Mouse (Mus musculus) midbrain, embryonic 10.5 days (tissue): Measurements from ENCODE around the gene Ap1s1. TPM values are rescaled to one million over a fixed set of nuclear protein-coding genes. Genes with fewer than 3 reads are reported as not detected.
A peak's percentile ranks its signal among the peaks of the same experiment; 100 is the strongest.

Source experiments
- DNase-seq: peaks from one replicate; pipeline ENCODE4 v3.0.0-alpha.2; 2017; ENCODE audit warnings: low spot score
- H3K27ac ChIP-seq: fragments of 300-500 bp; sonication (generic); replicated peaks from 2 replicates; pipeline ENCODE4 v1.5.1; 2016; ENCODE audit warnings: mild to moderate bottlenecking
- H3K27me3 ChIP-seq: fragments of 300-500 bp; sonication (generic); 2 replicates; pipeline ENCODE4 v1.6.1; 2016; ENCODE audit warnings: low read depth, mild to moderate bottlenecking; ENCODE audit not compliant: poor library complexity, severe bottlenecking
- H3K36me3 ChIP-seq: fragments of 300-500 bp; sonication (generic); 2 replicates; pipeline ENCODE4 v1.6.1; 2016; ENCODE audit warnings: mild to moderate bottlenecking, moderate library complexity
- H3K4me1 ChIP-seq: fragments of 300-500 bp; sonication (generic); 2 replicates; pipeline ENCODE4 v1.6.1; 2016
- H3K4me3 ChIP-seq: fragments of 300-500 bp; sonication (generic); 2 replicates; pipeline ENCODE4 v1.5.1; 2016; ENCODE audit warnings: mild to moderate bottlenecking, moderate library complexity
- H3K9me3 ChIP-seq: fragments of 300-500 bp; sonication (generic); replicated peaks from 2 replicates; pipeline ENCODE4 v1.6.1; 2016; ENCODE audit warnings: mild to moderate bottlenecking
- WGBS: fragments of 180-500 bp; shearing (Covaris S2); methylation state at CpG from one replicate; pipeline ENCODE4 v1.1.7; 2016; 5-methylcytosine and 5-hydroxymethylcytosine counted together
- polyA plus RNA-seq: library from polyadenylated mRNA; unstranded; fragments of >200 nt; fragmentation: Nextera tagmentation; extraction: Ambion mirVana; gene quantifications from 2 replicates; pipeline ENCODE4 v1.2.1, GENCODE M21; 2016

The Ap1s1 gene
- polyA plus RNA-seq, 1 experiment from 2014 or later, result 209 TPM

- H3K9me3 ChIP-seq, result no peaks in the 10 kb centered on the region
- H3K4me3 ChIP-seq, result peak overlapping the region; percentile 62
- DNase-seq, result peak; percentile 97
- under 1% methylated on average over 52 of the region's 52 CpGs for WGBS
- H3K27me3 ChIP-seq, result peaks cover 100% of the 10 kb centered on the region
- H3K36me3 ChIP-seq, result 0 out of 2 replicates have a peak, but pooled peaks cover under 1% of the 10 kb centered on the region
- 0 out of 2 replicates have a peak overlapping the region, but pooled peaks have one; percentile 17 for H3K27ac ChIP-seq
- peaks cover 53% of the 10 kb centered on the region for H3K4me1 ChIP-seq
Observed at GRCm38 (mm10) chr5:137029643-137030415, 16.1 kb downstream of the Ap1s1 start.

GRCm38 (mm10) chr5:137029273-137029585 is 16.7 kb downstream of the Ap1s1 start:
- Histone ChIP-seq H3K9me3 (no peaks in the 10 kb centered on the region), H3K4me1 (peaks cover 55% of the 10 kb centered on the region), H3K27me3 (peaks cover 100% of the 10 kb centered on the region), H3K27ac (no peak overlapping the region), H3K36me3 (no peaks in the 10 kb centered on the region), H3K4me3 (peak overlapping the region; percentile 62)
- under 1% methylated on average over 8 of the region's 8 CpGs for WGBS
- no peak for DNase-seq

GRCm38 (mm10) chr5:137028561-137029272 is 17.2 kb downstream of the Ap1s1 start:
- DNase-seq, result no peak

GRCm38 (mm10) chr5:137026092-137026491 is 19.8 kb downstream of the Ap1s1 start, which contains the start of gene Vgf:
Gene Vgf, plus strand, starts transcription at chr5:137026392.
- peaks cover 33% of the 10 kb centered on the region for H3K4me1 ChIP-seq
- no peak for DNase-seq
- no peak within 1 kb of the TSS for H3K27ac ChIP-seq
- peaks cover 74% of the 10 kb centered on the region for H3K27me3 ChIP-seq
- 33% methylated on average over 4 of the region's 4 CpGs for WGBS
- no peaks in the 10 kb centered on the region for H3K36me3 ChIP-seq
- H3K9me3 ChIP-seq, result no peaks in the 10 kb centered on the region
- peak within 1 kb of the TSS; percentile 26; the same call in 1 of the 2 replicates for H3K4me3 ChIP-seq

More at GRCm38 (mm10) chr5:137028561-137029272, 17.2 kb downstream of the Ap1s1 start:
- 7% methylated on average over 29 of the region's 29 CpGs for WGBS
- no peaks in the 10 kb centered on the region for H3K9me3 ChIP-seq
- H3K4me1 ChIP-seq, result peaks cover 55% of the 10 kb centered on the region
- no peaks in the 10 kb centered on the region for H3K36me3 ChIP-seq
- peaks cover 100% of the 10 kb centered on the region for H3K27me3 ChIP-seq
- H3K4me3 ChIP-seq, result peak overlapping the region; percentile 62
- no peak overlapping the region for H3K27ac ChIP-seq

- Histone ChIP-seq H3K36me3 (no peaks in the 10 kb centered on the region), H3K4me3 (peak overlapping the region; percentile 26; the same call in 1 of the 2 replicates), H3K27ac (no peak overlapping the region), H3K4me1 (peaks cover 23% of the 10 kb centered on the region), H3K9me3 (no peaks in the 10 kb centered on the region), H3K27me3 (peaks cover 64% of the 10 kb centered on the region)
- 0% methylated on average over 23 of the region's 23 CpGs for whole genome bisulfite sequencing
- peak; percentile 82 for DNase-seq
Observed at GRCm38 (mm10) chr5:137025132-137025531, 20.8 kb downstream of the Ap1s1 start.

GRCm38 (mm10) chr5:137024318-137024717 is 21.6 kb downstream of the Ap1s1 start:
- WGBS, result 50% methylated on average over 3 of the region's 3 CpGs
- DNase-seq, result no peak
- no peak overlapping the region for H3K4me3 ChIP-seq
- no peaks in the 10 kb centered on the region for H3K36me3 ChIP-seq
- peaks cover 56% of the 10 kb centered on the region for H3K27me3 ChIP-seq
- no peak overlapping the region for H3K27ac ChIP-seq
- H3K9me3 ChIP-seq, result no peaks in the 10 kb centered on the region
- peaks cover 18% of the 10 kb centered on the region for H3K4me1 ChIP-seq

GRCm38 (mm10) chr5:137015913-137016312 is 30.0 kb downstream of the Ap1s1 start:
- no peaks in the 10 kb centered on the region for H3K9me3 ChIP-seq
- 94% methylated on average over 3 of the region's 3 CpGs for WGBS
- H3K4me1 ChIP-seq, result no peaks in the 10 kb centered on the region

GRCm38 (mm10) chr5:137012401-137012950 is 33.5 kb downstream of the Ap1s1 start:
- H3K27me3 ChIP-seq, result no peaks in the 10 kb centered on the region
- no peaks in the 10 kb centered on the region for H3K36me3 ChIP-seq
- no peak overlapping the region for H3K27ac ChIP-seq
- H3K9me3 ChIP-seq, result no peaks in the 10 kb centered on the region
- 84% methylated on average over 15 of the region's 15 CpGs for WGBS
- DNase-seq, result no peak
- H3K4me1 ChIP-seq, result no peaks in the 10 kb centered on the region
- H3K4me3 ChIP-seq, result no peak overlapping the region

More at GRCm38 (mm10) chr5:137015913-137016312, 30.0 kb downstream of the Ap1s1 start:
- Histone ChIP-seq H3K27me3 (no peaks in the 10 kb centered on the region), H3K27ac (no peak overlapping the region), H3K36me3 (no peaks in the 10 kb centered on the region), H3K4me3 (no peak overlapping the region)
- no peak for DNase-seq

- no peaks in the 10 kb centered on the region for H3K27me3 ChIP-seq
- WGBS, result 35% methylated on average over 3 of the region's 3 CpGs
- H3K4me3 ChIP-seq, result no peak overlapping the region
- no peaks in the 10 kb centered on the region for H3K36me3 ChIP-seq
- DNase-seq, result peak; percentile 56
- H3K4me1 ChIP-seq, result no peaks in the 10 kb centered on the region
- H3K27ac ChIP-seq, result no peak overlapping the region
- H3K9me3 ChIP-seq, result no peaks in the 10 kb centered on the region
Observed at GRCm38 (mm10) chr5:137009988-137010387, 35.9 kb downstream of the Ap1s1 start.

GRCm38 (mm10) chr5:137007276-137007675 is 38.7 kb downstream of the Ap1s1 start:
- H3K4me3 ChIP-seq, result no peak overlapping the region
- no peaks in the 10 kb centered on the region for H3K27me3 ChIP-seq
- WGBS, result 60% methylated on average over 8 of the region's 8 CpGs
- DNase-seq, result no peak
- H3K36me3 ChIP-seq, result no peaks in the 10 kb centered on the region
- H3K4me1 ChIP-seq, result no peaks in the 10 kb centered on the region
- no peaks in the 10 kb centered on the region for H3K9me3 ChIP-seq
- no peak overlapping the region for H3K27ac ChIP-seq

- DNase-seq, result no peak
Observed at GRCm38 (mm10) chr5:137000612-137001011, 45.3 kb downstream of the Ap1s1 start.

GRCm38 (mm10) chr5:136999449-136999848 is 46.5 kb downstream of the Ap1s1 start:
- H3K4me1 ChIP-seq, result peaks cover 7% of the 10 kb centered on the region; the same call in 1 of the 2 replicates
- peaks cover 23% of the 10 kb centered on the region for H3K36me3 ChIP-seq
- 76% methylated on average over 5 of the region's 5 CpGs for WGBS

More at GRCm38 (mm10) chr5:137000612-137001011, 45.3 kb downstream of the Ap1s1 start:
- Histone ChIP-seq H3K27me3 (no peaks in the 10 kb centered on the region), H3K27ac (peak overlapping the region; percentile 64; the same call in 1 of the 2 replicates), H3K36me3 (peaks cover 11% of the 10 kb centered on the region), H3K4me3 (no peak overlapping the region), H3K9me3 (no peaks in the 10 kb centered on the region), H3K4me1 (peaks cover 7% of the 10 kb centered on the region; the same call in 1 of the 2 replicates)
- 82% methylated on average over 2 of the region's 2 CpGs for WGBS

More at GRCm38 (mm10) chr5:136999449-136999848, 46.5 kb downstream of the Ap1s1 start:
- DNase-seq, result no peak
- Histone ChIP-seq H3K27ac (no peak overlapping the region), H3K4me3 (no peak overlapping the region), H3K9me3 (no peaks in the 10 kb centered on the region), H3K27me3 (no peaks in the 10 kb centered on the region)
